Mouse (Mus musculus) embryonic stem cell, embryonic (primary cell): ENCODE data around the gene Pyroxd1.

Source experiments
- CTCF ChIA-PET, 4 experiments: fragments of 300-600 bp in 2 of 4; fragments of 350-600 bp in 2 of 4; sonication (Branson Sonifier 250); formaldehyde crosslinking; loops; one replicate each; lab custom pipeline; 2022; ENCODE audit warnings: inconsistent platforms in 2 of 4; lab: Charles Lee
- POLR2A ChIA-PET, 4 experiments: fragments of 300-600 bp in 2 of 4; fragments of 350-600 bp in 2 of 4; sonication (Branson Sonifier 250); formaldehyde crosslinking; loops; one replicate each; lab custom pipeline; 2022; ENCODE audit warnings: antibody characterized with exemption in 4 of 4, inconsistent platforms in 1 of 4; lab: Charles Lee

Pyroxd1 gene

DNA sequence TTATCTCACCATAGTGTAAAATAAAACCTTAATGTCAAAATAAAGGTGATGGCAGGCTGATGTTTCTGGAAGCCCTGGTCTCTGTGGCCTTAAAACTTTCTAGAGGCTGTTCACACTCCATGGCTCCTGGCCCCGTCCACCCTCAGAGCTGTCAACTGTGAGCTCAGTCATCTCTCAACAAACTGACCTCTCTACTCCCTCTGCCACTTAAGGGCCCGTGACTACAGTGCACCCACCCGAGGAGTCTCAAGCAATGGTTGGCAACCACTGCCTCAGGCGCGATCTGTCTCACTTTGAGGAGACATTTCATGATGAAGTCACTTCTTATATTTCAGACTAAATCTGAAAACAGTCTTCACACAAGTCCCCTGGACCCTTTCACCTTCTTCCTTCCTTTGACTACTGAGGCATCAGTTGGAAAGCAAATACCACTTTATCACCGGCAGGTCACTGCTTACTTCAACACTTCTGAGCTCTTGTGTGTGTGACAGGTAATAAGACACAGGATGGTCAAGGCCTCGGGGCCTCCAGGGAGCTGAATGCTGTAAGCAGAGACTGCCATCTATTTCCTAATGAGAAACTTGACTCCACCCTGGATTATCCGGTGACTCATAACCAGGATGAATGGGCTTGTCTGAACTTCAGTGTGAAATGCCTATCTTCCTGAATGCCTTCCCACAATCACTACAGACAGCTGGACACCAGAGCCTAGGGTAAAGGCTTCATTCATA lies 20.5 kb downstream of the Pyroxd1 start:
- ChIA-PET CTCF (no interaction called here), POLR2A (no interaction called here)

- ChIA-PET CTCF (no interaction called here), POLR2A (no interaction called here)
Measured at GRCm38 (mm10) chr6:142366473-142367018, 21.1 kb downstream of the Pyroxd1 start.

- ChIA-PET POLR2A (no interaction called here), CTCF (no interaction called here)
Measured at GRCm38 (mm10) chr6:142367565-142367964, 22.1 kb downstream of the Pyroxd1 start.

DNA sequence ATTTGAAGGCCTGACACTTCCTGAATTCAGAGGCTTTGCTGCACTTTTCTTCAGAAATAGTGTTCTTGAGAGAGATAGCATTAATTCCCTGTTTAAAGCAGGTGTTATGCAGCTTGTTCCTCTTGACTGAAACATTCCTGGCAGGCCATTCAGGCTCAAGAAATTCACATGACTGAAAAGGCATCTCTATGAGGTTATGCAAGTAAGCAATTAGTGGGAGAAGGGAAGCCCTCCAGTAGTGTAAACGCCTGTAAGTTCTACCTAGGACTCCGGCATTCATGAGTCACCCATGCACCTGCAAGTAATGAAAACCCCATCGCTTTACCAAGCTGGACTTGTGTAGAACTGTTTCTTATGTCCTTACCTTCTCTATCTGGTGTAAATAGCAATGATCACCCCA lies 24.1 kb downstream of the Pyroxd1 start:
- POLR2A ChIA-PET, result no interaction called here
- CTCF ChIA-PET, result no interaction called here

GRCm38 (mm10) chr6:142377081-142377480 lies 31.6 kb downstream of the Pyroxd1 start:
- POLR2A ChIA-PET, result no interaction called here
- CTCF ChIA-PET, result no interaction called here

GRCm38 (mm10) chr6:142378576-142379330 lies 33.3 kb downstream of the Pyroxd1 start:
- CTCF ChIA-PET, result no interaction called here
- POLR2A ChIA-PET, result interaction anchor here in 1 of 4 experiments (1.1 kb wide), 1 partner anchor 14 kb away, joined by 3 read pairs; no protein-coding TSS in a partner anchor

DNA sequence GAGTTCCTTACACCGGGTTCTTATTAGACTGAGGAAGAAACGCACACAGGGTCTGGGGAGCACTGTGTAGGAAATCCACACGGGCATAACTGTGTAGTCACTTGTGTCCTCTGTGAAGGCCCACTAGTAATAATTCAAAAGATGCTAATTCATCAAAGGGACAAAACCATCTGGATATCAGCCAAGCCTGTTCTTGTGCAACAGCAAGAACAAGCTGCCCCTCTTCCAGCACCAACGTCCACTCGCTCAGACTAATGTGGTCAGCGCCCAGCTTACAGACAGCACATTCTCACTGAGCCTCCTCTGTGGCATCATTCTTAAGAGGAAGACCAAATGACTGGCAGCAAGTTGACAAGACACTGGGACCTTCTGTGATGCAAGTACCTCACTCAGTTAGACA lies 34.5 kb downstream of the Pyroxd1 start:
- ChIA-PET POLR2A (no interaction called here), CTCF (no interaction called here)

DNA sequence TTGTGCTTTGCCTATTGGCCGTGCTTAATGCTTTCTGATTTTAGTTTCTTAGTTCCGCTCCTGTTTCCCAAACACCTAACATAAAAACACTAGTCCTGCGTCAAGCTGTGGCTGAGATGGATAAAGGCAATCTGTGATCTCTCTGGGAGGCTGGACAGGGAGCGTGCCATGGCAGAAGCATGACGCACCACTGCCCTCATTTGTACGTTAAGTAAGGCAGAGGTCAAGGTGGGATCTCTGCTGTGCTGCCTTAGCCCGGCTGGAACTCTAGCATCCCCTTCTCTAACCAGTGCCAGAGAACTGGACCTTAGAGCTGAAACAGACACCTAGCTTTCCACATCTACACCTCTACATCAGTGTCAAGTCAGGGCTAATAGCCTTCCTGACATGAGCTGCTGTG lies 36.2 kb downstream of the Pyroxd1 start:
- CTCF ChIA-PET, result no interaction called here
- POLR2A ChIA-PET, result interaction anchor here in 1 of 4 experiments (1.0 to 1.2 kb wide), 2 partner anchors 9 to 23 kb away, joined by 3 to 6 read pairs; no protein-coding TSS in a partner anchor

DNA sequence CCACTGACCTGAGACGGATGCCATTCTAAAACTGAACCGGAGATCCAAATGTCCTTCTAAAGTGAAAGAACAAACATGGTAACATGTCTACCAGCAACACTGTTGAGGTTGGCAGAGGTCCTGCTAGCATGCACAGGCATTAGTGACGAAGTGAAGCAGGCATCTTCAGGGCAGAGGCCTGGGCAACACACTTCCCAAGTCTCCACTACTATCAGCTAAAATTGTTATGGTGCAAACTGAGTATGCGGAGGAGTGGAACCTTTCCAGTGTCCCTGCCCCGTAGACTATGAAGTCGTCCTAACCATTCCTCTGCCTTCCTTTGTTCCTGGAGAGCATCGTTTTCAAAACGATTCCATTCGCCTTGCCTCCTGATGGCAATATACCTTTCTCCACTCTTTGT lies 39.1 kb downstream of the Pyroxd1 start:
- ChIA-PET POLR2A (no interaction called here), CTCF (no interaction called here)

GRCm38 (mm10) chr6:142386285-142387010 lies 41.0 kb downstream of the Pyroxd1 start:
- ChIA-PET POLR2A (interaction anchor here in 1 of 4 experiments (0.6 kb wide), 1 partner anchor 517 kb away, joined by 6 read pairs; no protein-coding TSS in a partner anchor), CTCF (no interaction called here)

DNA sequence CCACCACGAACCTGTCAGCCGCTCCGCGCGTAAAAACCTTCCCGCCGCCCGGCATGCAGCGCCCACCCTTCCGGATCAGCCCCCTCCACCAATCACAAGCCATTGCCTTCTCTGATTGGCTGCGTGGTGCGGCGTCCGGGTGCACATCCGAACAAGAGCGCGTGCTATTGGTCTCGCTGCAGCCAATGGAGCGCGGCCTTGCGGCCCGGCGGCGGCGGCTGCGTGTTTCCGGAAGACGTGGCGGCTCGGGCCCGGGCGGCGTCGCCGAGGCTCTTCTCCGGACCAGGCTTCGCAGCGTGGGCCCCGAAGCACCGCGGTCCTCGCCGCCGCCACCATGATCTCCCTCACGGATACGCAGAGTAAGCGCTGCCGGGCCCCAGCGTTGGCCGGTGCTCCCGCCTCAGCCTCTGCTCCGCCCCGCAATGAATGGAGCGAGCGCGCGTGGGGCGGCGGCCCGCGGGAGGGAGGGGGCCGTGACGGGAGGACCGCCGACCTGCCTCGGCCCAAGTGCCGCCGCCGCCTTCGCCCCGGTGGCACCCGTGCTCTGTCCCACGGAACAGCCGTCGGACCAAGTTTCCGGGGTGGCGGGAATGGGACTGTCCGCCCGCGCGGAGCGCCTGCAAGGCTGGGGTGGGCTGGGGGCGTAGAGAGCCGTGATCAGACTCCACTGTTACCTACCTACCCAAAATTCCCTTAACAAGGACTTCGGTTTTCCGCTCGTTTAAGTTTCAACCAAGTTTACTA lies 41.7 kb downstream of the Pyroxd1 start, which contains the start of the genes Recql and Golt1b:
Gene Recql (minus strand): TSS at position 77 of the 744 bp plus-strand sequence.
Gene Golt1b (plus strand): TSS at position 211 of the 744 bp plus-strand sequence.
- ChIA-PET POLR2A (interaction anchor here in 2 of 4 experiments (0.6 to 1.2 kb wide), 2 partner anchors 42 to 518 kb away, joined by 3 to 6 read pairs; no protein-coding TSS in a partner anchor), CTCF (no interaction called here)

- ChIA-PET CTCF (no interaction called here), POLR2A (interaction anchor here in 1 of 4 experiments (0.5 to 1.2 kb wide), 2 partner anchors 20 to 43 kb away, joined by 3 to 4 read pairs; no protein-coding TSS in a partner anchor)
Measured at GRCm38 (mm10) chr6:142387755-142388271, 42.4 kb downstream of the Pyroxd1 start.

DNA sequence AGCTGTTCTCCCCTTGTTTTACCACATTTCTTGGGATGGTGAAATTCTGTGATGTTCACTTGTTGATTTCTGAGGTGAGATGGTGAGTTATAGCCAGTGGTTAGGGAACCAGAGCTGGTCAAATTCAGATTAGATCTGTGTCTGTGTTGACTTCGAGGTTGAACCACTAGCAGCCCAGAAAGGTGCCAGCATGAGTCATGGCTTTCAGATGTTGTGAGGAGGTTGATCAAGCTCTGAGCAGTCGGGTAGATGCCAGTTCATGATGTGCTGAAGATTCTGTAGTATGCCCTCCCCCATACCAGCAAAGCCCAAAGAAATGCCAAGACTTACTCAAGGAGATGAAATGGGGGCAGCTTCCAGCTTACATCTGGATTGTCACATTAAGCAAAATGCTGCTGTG lies 43.6 kb downstream of the Pyroxd1 start:
- ChIA-PET CTCF (interaction anchor here in 2 of 4 experiments (0.6 to 1.0 kb wide), 3 partner anchors 67 to 724 kb away, joined by 3 to 5 read pairs (median 3); no protein-coding TSS in a partner anchor), POLR2A (interaction anchor here in 1 of 4 experiments (1.2 kb wide), 1 partner anchor 16 kb away, joined by 3 read pairs; no protein-coding TSS in a partner anchor)

DNA sequence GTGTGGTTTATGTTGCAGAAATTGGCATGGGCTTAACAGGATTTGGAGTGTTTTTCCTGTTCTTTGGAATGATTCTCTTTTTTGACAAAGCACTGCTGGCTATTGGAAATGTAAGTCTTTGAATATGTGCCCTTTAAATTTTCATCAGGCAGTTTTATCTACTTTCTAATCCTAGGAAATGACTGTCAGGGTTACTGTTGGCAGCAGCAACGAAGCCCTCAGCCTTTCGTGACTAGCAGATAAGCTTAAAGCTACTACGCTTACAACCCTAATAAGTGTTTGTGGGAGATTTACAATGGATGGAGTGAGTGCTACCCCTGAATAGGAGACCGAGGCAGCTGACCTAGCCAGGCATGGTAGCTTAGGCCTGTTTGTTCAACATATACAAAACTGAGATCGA lies 46.9 kb downstream of the Pyroxd1 start:
- POLR2A ChIA-PET, result interaction anchor here in 2 of 4 experiments (0.6 to 0.9 kb wide), 4 partner anchors 14 to 120 kb away, joined by 3 to 5 read pairs (median 3); no protein-coding TSS in a partner anchor

GRCm38 (mm10) chr6:142394669-142395068 lies 49.2 kb downstream of the Pyroxd1 start:
- POLR2A ChIA-PET, result interaction anchor here in 2 of 4 experiments (0.9 to 1.0 kb wide), 2 partner anchors 10 to 24 kb away, joined by 3 read pairs; no protein-coding TSS in a partner anchor
- CTCF ChIA-PET, result no interaction called here

More for the DNA sequence above, 46.9 kb downstream of the Pyroxd1 start:
- CTCF ChIA-PET, result no interaction called here

- ChIA-PET POLR2A (no interaction called here), CTCF (no interaction called here)
Measured at GRCm38 (mm10) chr6:142395756-142396155, 50.3 kb downstream of the Pyroxd1 start.

DNA sequence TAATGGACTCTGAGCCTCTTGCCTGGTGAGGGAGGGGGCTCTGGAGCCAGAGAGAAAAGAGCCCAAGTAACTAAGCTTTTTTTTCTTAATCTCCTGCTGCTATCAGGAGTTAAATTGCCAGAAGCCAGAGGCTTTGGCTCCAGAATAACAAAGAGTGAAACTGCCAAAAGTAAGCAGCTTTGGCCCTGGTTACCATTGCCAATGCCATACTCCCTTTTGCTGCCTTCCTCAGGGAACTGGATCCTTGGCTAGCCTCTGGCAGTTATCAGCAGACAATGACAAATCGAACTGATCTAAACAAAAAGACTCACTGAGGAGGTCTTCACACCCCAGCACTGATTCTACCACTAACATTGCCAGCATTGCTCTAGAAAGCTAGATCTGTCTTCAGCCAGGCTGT lies 65.7 kb downstream of the Pyroxd1 start:
- ChIA-PET POLR2A (no interaction called here), CTCF (no interaction called here)
